Mouse (Mus musculus) E14TG2a.4 (cell line): Measurements from ENCODE around the gene Aar2.

ENCODE experiments used
- H3K27me3 ChIP-seq: 2 replicates; pipeline ENCODE4 v1.6.1; 2014; ENCODE audit warnings: low read length, control low read depth; ENCODE audit not compliant: insufficient read depth
- H3K36me3 ChIP-seq: 2 replicates; pipeline ENCODE4 v1.6.1; 2014; ENCODE audit warnings: low read length, control low read depth; ENCODE audit not compliant: insufficient read depth
- H3K4me1 ChIP-seq: replicated peaks from 2 replicates; pipeline ENCODE4 v1.6.1; 2014; ENCODE audit warnings: low read depth, low read length, control low read depth
- H3K4me3 ChIP-seq: replicated peaks from 2 replicates; pipeline ENCODE4 v1.5.1; 2014; ENCODE audit warnings: mild to moderate bottlenecking, low read length
- H3K9me3 ChIP-seq: 2 replicates; pipeline ENCODE4 v1.6.1; 2014; ENCODE audit warnings: low read length, control low read depth
- CTCF ChIP-seq: conservative IDR thresholded peaks from 2 replicates; pipeline ENCODE4 v1.5.1; 2014; ENCODE audit warnings: low read length
- NANOG ChIP-seq: IDR thresholded peaks from 2 replicates; pipeline ENCODE4 v1.6.1; 2014; ENCODE audit warnings: borderline replicate concordance, low read length, mixed read lengths
- POU5F1 ChIP-seq: IDR thresholded peaks from 2 replicates; pipeline ENCODE4 v1.6.1; 2014; ENCODE audit warnings: low read length, borderline replicate concordance

Aar2 gene

DNA sequence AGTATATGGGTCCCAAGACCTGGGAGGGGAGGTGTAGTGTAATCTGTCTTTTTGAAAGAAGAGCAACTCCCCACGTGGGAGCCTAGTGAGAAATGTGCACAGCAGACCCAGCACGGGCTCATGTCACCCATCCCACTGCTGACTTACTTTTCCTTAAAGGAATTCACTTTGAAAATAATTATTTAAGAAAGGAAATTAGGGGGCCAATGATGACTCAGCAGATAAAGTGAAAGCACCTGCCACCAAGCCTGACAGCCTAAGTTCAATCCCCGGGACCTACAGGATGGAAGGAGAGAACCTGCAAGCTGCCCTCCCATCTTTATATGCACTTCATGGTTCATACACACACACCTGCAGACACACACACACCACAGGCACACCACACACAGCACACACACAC lies 3.6 kb upstream of the Aar2 start:
- TF ChIP-seq POU5F1 (no peak), NANOG (no peak), CTCF (no peak)
- Histone ChIP-seq H3K9me3 (no peaks in the 10 kb centered on the region), H3K27me3 (no peaks in the 10 kb centered on the region), H3K4me3 (no peak overlapping the region), H3K36me3 (peaks cover 20% of the 10 kb centered on the region), H3K4me1 (peaks cover 39% of the 10 kb centered on the region)

DNA sequence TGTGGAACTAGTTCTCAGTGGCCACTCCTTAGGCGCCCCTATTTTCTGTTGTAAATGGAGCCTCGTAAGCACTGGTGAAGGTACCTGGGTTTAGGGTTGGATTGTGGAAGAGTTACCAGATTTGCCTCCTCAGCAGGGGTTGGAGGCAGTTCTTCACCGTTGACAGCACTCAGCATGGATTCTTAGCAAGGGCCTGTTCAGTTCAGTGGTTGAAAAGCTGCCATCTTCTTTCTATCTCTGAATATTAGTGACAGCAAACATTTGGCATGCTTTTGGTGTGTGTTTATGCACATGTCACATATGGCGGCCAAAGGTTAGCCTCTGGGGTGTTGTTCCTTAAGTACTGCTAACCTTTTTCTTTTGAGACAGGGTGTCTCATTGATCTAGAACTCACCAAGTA lies 5.0 kb downstream of the Aar2 start:
- Histone ChIP-seq H3K4me3 (no peak overlapping the region), H3K9me3 (no peaks in the 10 kb centered on the region), H3K36me3 (peaks cover 80% of the 10 kb centered on the region), H3K27me3 (no peaks in the 10 kb centered on the region), H3K4me1 (peaks cover 15% of the 10 kb centered on the region)
- TF ChIP-seq CTCF: no peak
- no peak for TF ChIP-seq NANOG
- no peak for TF ChIP-seq POU5F1

DNA sequence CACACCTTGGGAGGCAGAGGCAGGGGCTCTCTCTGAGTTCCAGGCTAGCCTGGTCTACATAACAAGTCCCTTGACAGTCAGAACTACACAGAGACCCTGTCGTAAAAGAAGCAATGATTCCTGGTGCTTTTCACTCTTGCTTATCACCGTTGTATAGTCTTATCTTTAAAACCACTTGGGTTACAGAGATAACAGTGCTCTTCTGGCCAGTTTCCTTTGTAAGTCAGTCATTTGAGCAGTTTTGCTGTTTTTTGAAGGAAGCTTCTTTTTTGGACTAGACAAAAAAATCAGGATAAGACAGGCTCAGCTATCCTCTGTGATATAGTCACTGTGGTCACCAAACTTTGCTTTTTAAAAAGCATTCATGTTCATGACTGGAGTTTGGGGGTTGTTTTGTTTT lies 14.4 kb downstream of the Aar2 start:
- no peaks in the 10 kb centered on the region for H3K27me3 ChIP-seq
- peaks cover 78% of the 10 kb centered on the region for H3K36me3 ChIP-seq
- H3K4me3 ChIP-seq: no peak overlapping the region
- peaks cover 5% of the 10 kb centered on the region; the same call in 1 of the 2 replicates for H3K4me1 ChIP-seq
- no peak for TF ChIP-seq POU5F1
- TF ChIP-seq CTCF: no peak
- TF ChIP-seq NANOG: no peak
- no peaks in the 10 kb centered on the region for H3K9me3 ChIP-seq

DNA sequence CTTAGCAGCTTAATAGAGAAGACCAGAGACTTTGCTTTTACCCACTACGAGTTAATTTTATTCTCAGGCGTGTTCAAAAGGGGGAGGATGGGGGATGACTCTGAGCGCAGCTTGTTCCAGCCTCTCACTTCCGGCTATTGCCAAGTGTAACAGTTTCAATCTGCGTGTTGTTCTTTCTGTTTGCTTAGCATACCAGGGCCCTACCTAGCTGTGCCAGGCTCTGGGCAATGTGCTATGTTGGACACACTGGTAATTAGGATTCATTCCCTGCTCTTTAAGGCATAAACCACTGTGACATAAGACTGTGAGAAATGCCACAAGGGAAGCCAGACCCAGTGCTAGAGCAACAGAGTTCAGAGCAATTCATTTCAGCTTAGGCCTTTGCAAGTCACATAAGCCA lies 16.2 kb downstream of the Aar2 start:
- no peak for TF ChIP-seq POU5F1
- TF ChIP-seq CTCF: no peak
- no peak for TF ChIP-seq NANOG
- Histone ChIP-seq H3K9me3 (no peaks in the 10 kb centered on the region), H3K4me1 (peaks cover 5% of the 10 kb centered on the region; the same call in 1 of the 2 replicates), H3K36me3 (peaks cover 78% of the 10 kb centered on the region), H3K27me3 (no peaks in the 10 kb centered on the region), H3K4me3 (no peak overlapping the region)

DNA sequence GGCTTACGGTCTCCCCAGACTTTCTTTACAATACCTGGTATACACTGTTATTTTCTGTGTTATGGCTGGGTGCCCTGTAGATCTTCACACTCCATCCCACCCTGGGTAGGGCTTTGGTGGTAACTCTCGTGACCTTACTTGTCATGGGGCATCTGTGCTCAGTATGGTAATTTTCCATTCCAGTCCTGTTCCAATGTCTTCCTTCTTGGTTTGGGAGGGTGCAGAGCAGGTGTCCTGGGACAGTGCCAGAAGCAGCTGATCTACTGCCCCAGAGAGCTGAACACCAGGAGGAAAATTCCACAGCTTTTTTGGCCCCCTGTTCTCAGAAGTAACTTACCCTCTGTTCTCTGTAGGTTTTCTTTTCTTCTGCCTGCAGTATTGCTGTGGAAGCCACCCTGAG lies 19.1 kb downstream of the Aar2 start:
- H3K27me3 ChIP-seq: no peaks in the 10 kb centered on the region
- H3K4me3 ChIP-seq: no peak overlapping the region
- no peaks in the 10 kb centered on the region for H3K4me1 ChIP-seq

DNA sequence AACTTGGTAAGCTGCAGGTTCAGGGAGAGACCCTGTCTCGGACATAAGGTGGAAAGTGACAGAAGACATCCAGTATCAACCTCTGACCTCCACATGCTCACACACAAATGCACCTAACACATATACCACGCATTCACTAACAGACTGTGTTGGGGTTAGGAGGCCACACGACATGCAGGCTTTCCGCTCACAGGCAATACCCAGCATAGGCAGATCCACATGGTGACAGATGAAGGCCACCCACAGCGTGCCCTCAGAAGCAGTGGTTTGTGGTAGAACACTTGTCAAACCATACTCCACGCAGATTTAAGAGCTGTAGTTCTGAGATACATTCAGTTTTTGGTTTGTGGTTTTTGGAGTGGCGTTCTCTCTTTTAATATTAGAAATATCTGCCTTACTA lies 21.3 kb downstream of the Aar2 start:
- Histone ChIP-seq H3K9me3 (no peaks in the 10 kb centered on the region), H3K36me3 (peaks cover 46% of the 10 kb centered on the region), H3K4me3 (no peak overlapping the region), H3K4me1 (no peaks in the 10 kb centered on the region), H3K27me3 (no peaks in the 10 kb centered on the region)
- TF ChIP-seq CTCF: no peak
- no peak for TF ChIP-seq NANOG
- TF ChIP-seq POU5F1: no peak

More for the DNA sequence above, 19.1 kb downstream of the Aar2 start:
- Histone ChIP-seq H3K9me3 (no peaks in the 10 kb centered on the region), H3K36me3 (peaks cover 57% of the 10 kb centered on the region)
- TF ChIP-seq POU5F1 (no peak), NANOG (no peak), CTCF (no peak)

DNA sequence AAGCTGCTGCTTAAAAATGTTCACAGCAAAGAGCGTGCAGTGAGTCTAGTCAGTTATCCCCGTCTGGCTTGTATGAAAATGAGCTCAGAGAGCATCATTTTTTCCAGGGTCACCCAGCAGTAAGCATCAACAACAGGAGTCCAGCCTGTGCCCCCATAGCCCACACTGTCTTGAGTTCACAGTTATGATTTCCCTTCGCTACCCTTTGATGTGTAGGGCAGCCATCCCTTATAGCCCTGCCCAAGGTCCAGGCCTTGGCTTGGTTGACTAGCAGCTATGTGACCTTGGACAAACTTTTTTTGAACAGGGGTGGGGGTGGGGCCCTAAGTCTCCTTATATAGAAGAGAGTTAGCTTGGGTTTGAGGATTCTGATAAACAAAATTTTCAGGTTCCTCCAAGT lies 21.9 kb downstream of the Aar2 start:
- H3K4me1 ChIP-seq: no peaks in the 10 kb centered on the region
- H3K27me3 ChIP-seq: no peaks in the 10 kb centered on the region
- no peak for TF ChIP-seq CTCF
- H3K9me3 ChIP-seq: no peaks in the 10 kb centered on the region
- H3K36me3 ChIP-seq: peaks cover 41% of the 10 kb centered on the region
- H3K4me3 ChIP-seq: no peak overlapping the region

DNA sequence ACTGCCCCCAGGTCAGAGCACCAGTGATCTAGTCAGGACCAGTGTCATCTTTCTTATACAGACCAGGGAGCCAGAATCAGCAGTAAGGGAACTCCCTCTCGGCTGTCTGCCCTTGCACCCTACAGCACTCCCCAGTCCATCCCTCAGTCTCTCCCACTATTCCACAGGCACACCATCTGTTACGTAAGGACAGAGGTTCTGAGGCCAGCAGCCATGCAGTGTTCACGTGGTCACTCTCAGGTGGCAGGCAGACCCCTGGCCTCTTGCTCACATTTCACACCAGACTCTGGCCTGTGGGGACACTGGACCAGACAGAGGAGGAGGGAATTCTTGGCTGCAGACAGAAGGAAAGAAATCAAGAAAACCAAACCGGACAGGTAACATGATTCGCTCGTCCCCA lies 24.1 kb downstream of the Aar2 start:
- Histone ChIP-seq H3K4me3 (no peak overlapping the region), H3K27me3 (no peaks in the 10 kb centered on the region), H3K9me3 (no peaks in the 10 kb centered on the region), H3K36me3 (peaks cover 27% of the 10 kb centered on the region), H3K4me1 (no peaks in the 10 kb centered on the region)
- TF ChIP-seq POU5F1: no peak

DNA sequence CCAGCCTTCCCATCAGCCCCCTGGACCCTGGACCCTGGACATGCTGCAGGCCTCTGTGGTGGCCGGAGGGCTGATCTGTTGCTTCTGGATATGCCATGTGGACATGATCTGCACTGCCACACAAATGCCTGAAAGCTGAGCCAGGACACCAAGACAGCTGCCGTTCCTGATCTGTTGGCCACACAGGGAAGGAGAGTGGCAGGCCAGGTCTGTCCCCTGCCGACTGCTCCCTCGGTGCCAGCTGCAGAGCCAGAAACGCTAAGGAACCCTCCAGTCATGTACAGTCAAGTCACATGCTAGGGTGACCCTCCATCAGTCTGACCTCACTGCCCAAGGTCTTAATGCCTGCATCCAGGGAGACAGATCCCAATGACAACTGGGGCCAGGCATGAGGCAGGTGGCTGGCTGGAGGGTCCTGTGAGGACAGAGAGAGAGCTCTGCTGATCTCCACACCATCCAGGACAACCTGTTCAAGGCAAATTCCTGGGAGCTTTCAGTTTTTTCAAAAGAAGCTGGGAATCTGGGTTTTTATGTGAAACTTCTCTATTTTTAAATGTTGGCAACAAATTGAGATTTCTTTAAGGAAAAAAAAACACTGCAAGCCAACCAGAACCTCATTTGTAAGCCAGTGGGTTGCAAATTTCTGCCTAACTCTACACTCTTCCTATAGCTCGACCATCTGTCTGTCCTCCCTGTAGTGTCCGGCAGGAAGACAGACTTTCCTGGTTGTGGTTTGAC lies 29.6 kb downstream of the Aar2 start:
- Histone ChIP-seq H3K27me3 (peaks cover 15% of the 10 kb centered on the region), H3K9me3 (no peaks in the 10 kb centered on the region), H3K4me3 (no peak overlapping the region), H3K4me1 (0 out of 2 replicates have a peak, but pooled peaks cover 5% of the 10 kb centered on the region), H3K36me3 (no peaks in the 10 kb centered on the region)
- TF ChIP-seq NANOG: no peak
- TF ChIP-seq CTCF: no peak
- no peak for TF ChIP-seq POU5F1
